Mouse (Mus musculus): ENCODE measurements around the gene Cdh4. TPM values are rescaled to one million over a fixed set of nuclear protein-coding genes. Genes with fewer than 3 reads are reported as not detected.

Gene Cdh4
- polyA plus RNA-seq, 1 experiment: 9.3 TPM

DNA sequence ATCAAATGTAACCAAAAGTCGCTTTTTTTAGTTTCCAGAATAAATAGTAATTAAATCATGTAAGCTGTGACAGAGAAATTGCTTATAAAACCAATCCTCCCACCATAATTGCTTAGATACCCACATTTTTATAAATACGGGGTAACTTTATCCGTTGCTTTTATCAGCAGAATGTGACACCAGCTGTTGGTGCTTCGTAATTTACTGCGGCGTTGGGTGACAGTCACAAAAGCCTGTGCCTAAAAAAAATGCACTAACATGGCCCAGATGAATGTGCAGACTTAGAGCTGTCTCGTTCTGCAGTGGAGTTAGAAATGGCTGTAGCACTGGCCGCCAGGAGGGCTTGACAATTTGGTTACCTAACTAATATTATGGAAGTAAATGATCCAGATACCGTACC is 337.0 kb downstream of the Cdh4 start:
- Histone ChIP-seq H3K4me3 (replicated peaks; ENCODE audit: insufficient read depth, low read depth, low read length) (no peak overlapping the region), H3K4me1 (ENCODE audit: control insufficient read depth, insufficient read depth, low read length) (peaks cover 20% of the 10 kb centered on the region), H3K27ac (ENCODE audit: insufficient read depth, low read length) (no peak overlapping the region), H3K27me3 (ENCODE audit: control insufficient read depth, insufficient read depth, low read length) (no peaks in the 10 kb centered on the region)
- no peak for TF ChIP-seq CTCF (IDR thresholded peaks at IDR 0.05; ENCODE audit: borderline replicate concordance, insufficient read depth, low read depth, low read length)
- TF ChIP-seq POLR2A (IDR thresholded peaks at IDR 0.05; ENCODE audit: borderline replicate concordance, insufficient read depth, low read length): no peak
- DNase-seq: no peak
- 96% methylated on average over 9 of the region's 9 CpGs for WGBS

DNA sequence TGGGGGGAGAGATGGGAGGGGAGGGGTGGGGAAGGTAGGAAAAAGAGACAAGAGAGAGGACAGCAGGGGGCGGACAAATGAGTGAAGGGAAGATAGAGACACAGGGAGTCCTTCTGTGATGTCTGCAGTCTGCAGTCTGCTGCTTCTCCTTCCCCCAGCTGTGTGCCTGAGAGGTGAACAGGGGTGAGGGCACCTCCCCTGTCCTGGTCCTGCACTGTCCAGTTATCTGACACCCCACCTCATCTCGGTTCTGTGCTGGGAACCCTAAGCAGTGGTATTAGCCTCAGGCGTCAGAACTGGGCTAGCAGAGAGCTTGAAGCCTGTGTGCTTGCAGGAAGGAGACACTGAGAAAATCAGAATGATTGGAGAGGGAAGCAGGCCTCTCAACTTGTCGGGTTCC is 338.7 kb downstream of the Cdh4 start:
- Histone ChIP-seq H3K4me1 (ENCODE audit: control insufficient read depth, insufficient read depth, low read length) (peaks cover 4% of the 10 kb centered on the region), H3K27ac (ENCODE audit: insufficient read depth, low read length) (no peak overlapping the region), H3K4me3 (replicated peaks; ENCODE audit: insufficient read depth, low read depth, low read length) (no peak overlapping the region), H3K27me3 (ENCODE audit: control insufficient read depth, insufficient read depth, low read length) (no peaks in the 10 kb centered on the region)
- no peak for TF ChIP-seq POLR2A (IDR thresholded peaks at IDR 0.05; ENCODE audit: borderline replicate concordance, insufficient read depth, low read length)
- TF ChIP-seq CTCF (IDR thresholded peaks at IDR 0.05; ENCODE audit: borderline replicate concordance, insufficient read depth, low read depth, low read length): no peak
- no peak for DNase-seq
- 75% methylated on average over 4 of the region's 4 CpGs for WGBS

DNA sequence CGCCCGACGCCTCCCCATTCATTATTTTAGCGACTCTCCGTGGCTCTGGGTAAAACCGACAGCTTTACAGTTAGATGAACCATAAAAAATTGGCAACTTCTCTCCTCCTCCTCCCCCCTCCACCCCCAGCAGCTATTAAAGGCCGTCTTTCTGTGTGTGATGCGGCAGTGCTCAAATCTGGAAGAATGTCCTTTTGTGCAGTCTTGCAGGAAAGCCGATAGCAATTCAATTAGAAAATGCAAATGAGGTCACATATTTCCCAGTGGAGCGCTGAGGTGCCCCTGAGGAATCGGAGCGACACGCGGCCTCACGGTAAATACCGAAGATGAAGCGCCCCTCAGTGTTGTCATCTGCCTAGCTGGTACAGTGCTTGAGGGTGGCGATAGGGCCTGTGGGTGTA is 345.0 kb downstream of the Cdh4 start:
- Histone ChIP-seq H3K4me1 (ENCODE audit: control insufficient read depth, insufficient read depth, low read length) (peaks cover 5% of the 10 kb centered on the region; the same call in 1 of the 2 replicates), H3K27ac (ENCODE audit: insufficient read depth, low read length) (no peak overlapping the region), H3K27me3 (ENCODE audit: control insufficient read depth, insufficient read depth, low read length) (no peaks in the 10 kb centered on the region), H3K4me3 (replicated peaks; ENCODE audit: insufficient read depth, low read depth, low read length) (peak overlapping the region; percentile 11)
- TF ChIP-seq POLR2A (IDR thresholded peaks at IDR 0.05; ENCODE audit: borderline replicate concordance, insufficient read depth, low read length) (no peak), CTCF (IDR thresholded peaks at IDR 0.05; ENCODE audit: borderline replicate concordance, insufficient read depth, low read depth, low read length) (no peak)
- WGBS: 16% methylated on average over 18 of the region's 18 CpGs
- peak in 1 of 2 experiments; percentile 41 for DNase-seq

DNA sequence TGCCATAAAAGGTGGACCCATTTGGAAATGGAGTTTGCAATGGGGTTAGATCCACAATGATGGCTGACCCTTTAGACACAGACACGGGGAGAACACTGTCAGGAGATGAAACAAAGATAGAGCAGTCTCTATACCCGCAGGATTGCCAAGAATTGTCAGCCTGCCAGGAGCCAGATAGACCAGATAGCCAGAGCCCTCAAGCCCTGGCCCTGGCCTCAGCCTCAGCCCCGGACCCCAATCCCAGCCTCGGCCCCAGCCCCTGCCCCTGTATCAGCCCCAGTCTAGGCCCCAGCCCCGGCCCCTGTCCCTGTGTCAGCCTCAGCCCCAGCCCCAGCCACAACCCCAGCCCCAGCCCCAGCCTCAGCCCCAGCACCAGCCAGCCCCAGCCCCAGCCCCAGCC is 345.6 kb downstream of the Cdh4 start:
- Histone ChIP-seq H3K4me3 (replicated peaks; ENCODE audit: insufficient read depth, low read depth, low read length) (no peak overlapping the region), H3K27me3 (ENCODE audit: control insufficient read depth, insufficient read depth, low read length) (no peaks in the 10 kb centered on the region), H3K27ac (ENCODE audit: insufficient read depth, low read length) (no peak overlapping the region), H3K4me1 (ENCODE audit: control insufficient read depth, insufficient read depth, low read length) (peaks cover 5% of the 10 kb centered on the region; the same call in 1 of the 2 replicates)
- DNase-seq: no peak
- 66% methylated on average over 5 of the region's 5 CpGs for WGBS
- TF ChIP-seq CTCF (IDR thresholded peaks at IDR 0.05; ENCODE audit: borderline replicate concordance, insufficient read depth, low read depth, low read length): no peak
- TF ChIP-seq POLR2A (IDR thresholded peaks at IDR 0.05; ENCODE audit: borderline replicate concordance, insufficient read depth, low read length): no peak

DNA sequence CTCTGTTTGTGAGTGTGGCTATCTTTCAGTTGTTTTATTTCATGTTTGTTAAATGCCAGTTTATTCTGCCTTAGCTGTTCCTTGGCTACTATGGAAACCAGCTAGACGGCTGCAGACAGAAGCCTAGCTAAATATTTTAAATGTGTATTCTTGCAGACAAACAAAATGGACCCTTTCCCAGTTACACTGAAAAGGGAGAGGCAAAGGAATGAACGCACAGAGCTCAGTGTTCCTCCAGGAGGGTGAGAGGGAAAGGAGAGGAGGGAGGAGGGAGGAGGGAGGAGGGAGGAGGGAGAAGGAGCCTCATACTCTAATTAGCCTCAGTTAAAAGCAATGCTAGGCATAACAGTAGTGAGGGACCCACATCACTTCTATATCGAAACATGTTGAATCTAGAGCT is 348.5 kb downstream of the Cdh4 start:
- no peak overlapping the region for H3K27ac ChIP-seq (ENCODE audit: insufficient read depth, low read length)
- no peak for DNase-seq
- no peaks in the 10 kb centered on the region for H3K27me3 ChIP-seq (ENCODE audit: control insufficient read depth, insufficient read depth, low read length)
- TF ChIP-seq POLR2A (IDR thresholded peaks at IDR 0.05; ENCODE audit: borderline replicate concordance, insufficient read depth, low read length): no peak
- peaks cover 5% of the 10 kb centered on the region; the same call in 1 of the 2 replicates for H3K4me1 ChIP-seq (ENCODE audit: control insufficient read depth, insufficient read depth, low read length)
- H3K4me3 ChIP-seq (replicated peaks; ENCODE audit: insufficient read depth, low read depth, low read length): no peak overlapping the region
- WGBS: 83% methylated on average over 3 of the region's 3 CpGs

DNA sequence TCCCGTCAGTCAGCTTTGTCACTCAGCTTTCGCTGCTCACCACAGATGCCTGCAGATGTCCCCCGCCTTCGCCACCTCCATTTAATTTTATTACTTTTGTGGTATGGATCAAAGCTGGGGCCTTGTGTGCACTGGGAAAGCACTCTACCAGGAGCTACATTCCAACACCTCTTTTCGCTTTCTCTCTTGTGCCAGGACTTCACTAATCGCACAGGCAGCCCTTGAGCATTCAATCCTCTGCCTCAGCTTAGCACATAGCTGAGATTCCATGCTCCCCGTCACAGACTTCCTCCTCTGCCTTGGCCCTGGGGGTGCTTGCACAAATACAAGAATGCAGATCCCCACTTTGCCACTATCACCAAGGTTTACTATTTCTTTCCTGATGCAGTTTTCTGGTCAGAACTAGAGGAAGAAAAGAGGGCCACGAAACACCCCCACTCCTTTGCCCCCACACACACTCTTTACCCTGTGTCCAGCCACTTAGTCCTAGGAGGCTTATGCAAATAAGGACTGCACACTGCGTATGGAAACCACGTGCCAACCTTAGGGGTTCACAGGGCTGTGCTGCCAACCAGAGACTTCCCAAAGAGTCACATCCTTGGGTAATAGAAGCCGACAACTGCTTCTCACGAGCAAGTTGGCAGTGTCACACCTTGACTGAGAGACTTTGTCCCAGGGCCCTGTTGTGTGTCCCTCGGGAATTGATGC is 350.3 kb downstream of the Cdh4 start:
- DNase-seq: no peak
- Histone ChIP-seq H3K27ac (ENCODE audit: insufficient read depth, low read length) (no peak overlapping the region), H3K4me3 (replicated peaks; ENCODE audit: insufficient read depth, low read depth, low read length) (no peak overlapping the region), H3K27me3 (ENCODE audit: control insufficient read depth, insufficient read depth, low read length) (no peaks in the 10 kb centered on the region), H3K4me1 (ENCODE audit: control insufficient read depth, insufficient read depth, low read length) (peaks cover 2% of the 10 kb centered on the region; the same call in 1 of the 2 replicates)
- TF ChIP-seq CTCF (IDR thresholded peaks at IDR 0.05; ENCODE audit: borderline replicate concordance, insufficient read depth, low read depth, low read length) (no peak), POLR2A (IDR thresholded peaks at IDR 0.05; ENCODE audit: borderline replicate concordance, insufficient read depth, low read length) (no peak)
- 74% methylated on average over 13 of the region's 13 CpGs for WGBS

DNA sequence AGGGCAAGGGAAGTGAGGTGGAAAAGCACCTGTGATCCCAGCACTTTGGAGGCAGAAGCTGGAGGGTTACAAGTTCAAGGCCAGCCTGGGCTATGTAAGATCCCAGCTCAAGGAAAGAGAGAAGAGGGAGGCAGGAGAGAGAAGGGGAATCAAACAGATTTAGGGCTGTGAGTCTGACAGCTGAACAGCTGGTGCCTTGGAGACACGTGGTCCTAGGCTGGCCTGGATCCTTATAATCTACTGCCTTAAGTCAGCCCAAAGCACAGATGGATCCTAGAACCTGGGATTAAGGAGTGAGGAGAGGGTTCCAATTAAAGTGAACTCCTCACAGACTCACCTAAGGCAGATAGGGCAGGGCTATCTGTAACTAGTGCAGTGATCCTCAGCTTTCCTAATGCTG is 352.1 kb downstream of the Cdh4 start:
- H3K27ac ChIP-seq (ENCODE audit: insufficient read depth, low read length): no peak overlapping the region
- H3K27me3 ChIP-seq (ENCODE audit: control insufficient read depth, insufficient read depth, low read length): no peaks in the 10 kb centered on the region
- no peak overlapping the region for H3K4me3 ChIP-seq (replicated peaks; ENCODE audit: insufficient read depth, low read depth, low read length)
- TF ChIP-seq CTCF (IDR thresholded peaks at IDR 0.05; ENCODE audit: borderline replicate concordance, insufficient read depth, low read depth, low read length) (no peak), POLR2A (IDR thresholded peaks at IDR 0.05; ENCODE audit: borderline replicate concordance, insufficient read depth, low read length) (no peak)
- no peaks in the 10 kb centered on the region for H3K4me1 ChIP-seq (ENCODE audit: control insufficient read depth, insufficient read depth, low read length)
- no peak for DNase-seq
- 11% methylated on average over 1 of the region's 1 CpGs for WGBS

DNA sequence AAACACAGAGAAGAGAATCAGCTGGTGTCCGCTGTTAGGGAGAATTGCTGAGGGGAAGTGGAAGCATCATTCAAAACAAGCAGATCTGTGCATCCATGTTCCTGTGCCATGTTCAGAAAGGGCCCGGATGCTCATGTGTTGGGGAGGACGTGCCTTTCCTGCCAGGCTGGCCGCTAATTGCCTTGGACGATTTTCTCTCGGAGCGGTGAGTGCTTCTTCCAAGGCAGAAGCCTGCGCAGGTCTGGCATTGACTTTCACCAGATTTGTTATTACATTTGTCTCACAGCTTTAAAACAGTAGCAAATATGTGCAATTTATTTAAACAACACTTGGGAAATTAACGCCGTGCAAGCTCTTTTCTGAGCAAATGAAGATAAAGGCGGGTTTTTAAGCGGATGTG is 353.2 kb downstream of the Cdh4 start:
- TF ChIP-seq POLR2A (IDR thresholded peaks at IDR 0.05; ENCODE audit: borderline replicate concordance, insufficient read depth, low read length): no peak
- no peak for TF ChIP-seq CTCF (IDR thresholded peaks at IDR 0.05; ENCODE audit: borderline replicate concordance, insufficient read depth, low read depth, low read length)
- Histone ChIP-seq H3K27me3 (ENCODE audit: control insufficient read depth, insufficient read depth, low read length) (no peaks in the 10 kb centered on the region), H3K4me1 (ENCODE audit: control insufficient read depth, insufficient read depth, low read length) (peaks cover 8% of the 10 kb centered on the region), H3K27ac (ENCODE audit: insufficient read depth, low read length) (no peak overlapping the region), H3K4me3 (replicated peaks; ENCODE audit: insufficient read depth, low read depth, low read length) (no peak overlapping the region)
- DNase-seq: no peak
- 76% methylated on average over 12 of the region's 12 CpGs for WGBS

All from cerebellum, adult 2 months (tissue).